Mouse (Mus musculus) stomach, postnatal 0 days (tissue): ENCODE data around the gene Bst2. TPM values are rescaled to one million over a fixed set of nuclear protein-coding genes. Genes with fewer than 3 reads are reported as not detected.

ENCODE experiments used
- ATAC-seq: fragments of 200-750 bp; cut with Nextera tagmentation; 2 replicates; pipeline ENCODE4 v1.8.0; 2017; ENCODE audit not compliant: low FRiP score, low TSS enrichment
- DNase-seq: peaks from one replicate; pipeline ENCODE4 v3.0.0-alpha.2; 2016; ENCODE audit warnings: low spot score
- H3K27ac ChIP-seq: fragments of 300-500 bp; sonication (generic); replicated peaks from 2 replicates; pipeline ENCODE4 v1.5.1; 2014; ENCODE audit warnings: mild to moderate bottlenecking, control low read depth
- H3K27me3 ChIP-seq: fragments of 300-500 bp; sonication (generic); 2 replicates; pipeline ENCODE4 v1.6.1; 2014; ENCODE audit warnings: low read length; ENCODE audit not compliant: control insufficient read depth, insufficient read depth
- H3K36me3 ChIP-seq: fragments of 300-500 bp; sonication (generic); 2 replicates; pipeline ENCODE4 v1.6.1; 2014; ENCODE audit warnings: low read length, mixed read lengths; ENCODE audit not compliant: control insufficient read depth, insufficient read depth
- H3K4me1 ChIP-seq: fragments of 300-500 bp; sonication (generic); replicated peaks from 2 replicates; pipeline ENCODE4 v1.6.1; 2014; ENCODE audit warnings: antibody characterized with exemption; ENCODE audit not compliant: control insufficient read depth, insufficient read depth
- H3K4me2 ChIP-seq: fragments of 300-500 bp; sonication (generic); replicated peaks from 2 replicates; pipeline ENCODE4 v1.6.1; 2014; ENCODE audit warnings: low read depth, mild to moderate bottlenecking, control low read depth, moderate library complexity
- H3K4me3 ChIP-seq: fragments of 300-500 bp; sonication (generic); 2 replicates; pipeline ENCODE4 v1.5.1; 2014; ENCODE audit warnings: low read depth, low read length, control low read depth
- H3K9ac ChIP-seq: fragments of 300-500 bp; sonication (generic); 2 replicates; pipeline ENCODE4 v1.6.1; 2014; ENCODE audit warnings: mild to moderate bottlenecking, low read length, control low read depth, mixed read lengths
- H3K9me3 ChIP-seq: fragments of 300-500 bp; sonication (generic); 2 replicates; pipeline ENCODE4 v1.6.1; 2016; ENCODE audit warnings: low read length; ENCODE audit not compliant: control insufficient read depth
- CTCF ChIP-seq: IDR thresholded peaks from 2 replicates; pipeline ENCODE4 v1.5.1; 2016; ENCODE audit warnings: antibody characterized with exemption, low read depth, mild to moderate bottlenecking, moderate library complexity
- EP300 ChIP-seq: optimal IDR thresholded peaks from 2 replicates; pipeline ENCODE3; 2016; ENCODE audit warnings: antibody characterized with exemption
- WGBS: fragments of 180-500 bp; shearing (Covaris S2); extraction: QIAGEN DNeasy Blood & Tissue Kit; methylation state at CpG from one replicate; pipeline ENCODE4 v1.1.7; 2014; 5-methylcytosine and 5-hydroxymethylcytosine counted together
- polyA plus RNA-seq: library from polyadenylated mRNA; unstranded; fragments of >200 nt; fragmentation: Nextera tagmentation; extraction: Ambion mirVana; gene quantifications from 2 replicates; pipeline ENCODE4 v1.2.1, GENCODE M21; 2015

The Bst2 gene
- polyA plus RNA-seq, 1 experiment from 2014 or later, result 34.2 TPM

- TF ChIP-seq CTCF (no peak), EP300 (no peak)
- WGBS, result 92% methylated on average over 11 of the region's 11 CpGs
- H3K9me3 ChIP-seq, result no peaks in the 10 kb centered on the region
- DNase-seq, result no peak
- no peak overlapping the region for H3K4me2 ChIP-seq
- no peaks in the 10 kb centered on the region for H3K27me3 ChIP-seq
- H3K36me3 ChIP-seq, result peaks cover 11% of the 10 kb centered on the region; the same call in 1 of the 2 replicates
- no peaks in the 10 kb centered on the region for H3K4me1 ChIP-seq
- H3K4me3 ChIP-seq, result no peak overlapping the region
- H3K9ac ChIP-seq, result no peak overlapping the region
- ATAC-seq, result no peak
- H3K27ac ChIP-seq, result no peak overlapping the region
Observed at GRCm38 (mm10) chr8:71545053-71545452, 7.8 kb upstream of the Bst2 start.

- no peak for DNase-seq
- H3K36me3 ChIP-seq, result peaks cover 10% of the 10 kb centered on the region; the same call in 1 of the 2 replicates
- TF ChIP-seq EP300 (no peak), CTCF (no peak)
- H3K27me3 ChIP-seq, result no peaks in the 10 kb centered on the region
- ATAC-seq, result no peak
- H3K4me3 ChIP-seq, result peak overlapping the region; percentile 80; the same call in 1 of the 2 replicates
- H3K9me3 ChIP-seq, result no peaks in the 10 kb centered on the region
- H3K4me1 ChIP-seq, result no peaks in the 10 kb centered on the region
- H3K9ac ChIP-seq, result no peak overlapping the region; the same call in 1 of the 2 replicates
- peak overlapping the region; percentile 86 for H3K4me2 ChIP-seq
- H3K27ac ChIP-seq, result no peak overlapping the region
- WGBS, result 82% methylated on average over 9 of the region's 9 CpGs
Observed at GRCm38 (mm10) chr8:71543755-71544154, 6.5 kb upstream of the Bst2 start.

GRCm38 (mm10) chr8:71542632-71543343, 5.5 kb upstream of the Bst2 start, which contains the start of gene Mvb12a:
Mvb12a (plus strand) TSS chr8:71542922.
- DNase-seq, result peak; percentile 96
- Histone ChIP-seq H3K4me2 (peak within 1 kb of the TSS; percentile 86), H3K4me1 (no peaks in the 10 kb centered on the region; the same call in 1 of the 2 replicates), H3K9ac (peak within 1 kb of the TSS; percentile 69), H3K9me3 (no peaks in the 10 kb centered on the region), H3K4me3 (peak within 1 kb of the TSS; percentile 80), H3K27ac (no peak within 1 kb of the TSS; the same call in 1 of the 2 replicates), H3K27me3 (no peaks in the 10 kb centered on the region), H3K36me3 (peaks cover 5% of the 10 kb centered on the region; the same call in 1 of the 2 replicates)
- under 1% methylated on average over 52 of the region's 55 CpGs for WGBS
- ATAC-seq, result peak; percentile 97
- TF ChIP-seq CTCF (no peak), EP300 (no peak)

- TF ChIP-seq CTCF (no peak), EP300 (no peak)
- 65% methylated on average over 5 of the region's 5 CpGs for WGBS
- Histone ChIP-seq H3K4me1 (no peaks in the 10 kb centered on the region; the same call in 1 of the 2 replicates), H3K36me3 (no peaks in the 10 kb centered on the region), H3K4me3 (no peak overlapping the region), H3K9me3 (no peaks in the 10 kb centered on the region), H3K4me2 (peak overlapping the region; percentile 71; the same call in 1 of the 2 replicates), H3K9ac (no peak overlapping the region), H3K27me3 (no peaks in the 10 kb centered on the region), H3K27ac (no peak overlapping the region)
- DNase-seq (no peak), ATAC-seq (no peak)
Observed at GRCm38 (mm10) chr8:71535663-71536062, 1.6 kb downstream of the Bst2 start.

GRCm38 (mm10) chr8:71534263-71534810, 2.9 kb downstream of the Bst2 start:
- WGBS, result 38% methylated on average over 3 of the region's 3 CpGs

More at GRCm38 (mm10) chr8:71534263-71534810, 2.9 kb downstream of the Bst2 start:
- no peaks in the 10 kb centered on the region for H3K36me3 ChIP-seq
- DNase-seq (no peak), ATAC-seq (no peak)
- H3K4me1 ChIP-seq, result no peaks in the 10 kb centered on the region; the same call in 1 of the 2 replicates
- H3K4me2 ChIP-seq, result no peak overlapping the region
- no peak overlapping the region for H3K9ac ChIP-seq
- H3K27ac ChIP-seq, result no peak overlapping the region
- TF ChIP-seq CTCF (peak; percentile 44), EP300 (no peak)
- no peaks in the 10 kb centered on the region for H3K9me3 ChIP-seq
- no peak overlapping the region for H3K4me3 ChIP-seq
- no peaks in the 10 kb centered on the region for H3K27me3 ChIP-seq
